Mouse (Mus musculus) layer of hippocampus, adult 6 months (tissue): Measurements from ENCODE around the gene Olfr811. TPM values are rescaled to one million over a fixed set of nuclear protein-coding genes. Genes with fewer than 3 reads are reported as not detected.

Experiments used
- long read RNA-seq, 2 experiments: library from polyadenylated mRNA; unstranded; transcript quantifications; one replicate each; pipeline ENCODE4 v2.0.0; 2019 to 2020
- polyA plus RNA-seq: library from polyadenylated mRNA; unstranded; fragments of <200 nt; fragmentation: Nextera tagmentation; gene quantifications from 2 replicates; pipeline ENCODE4 v1.2.3, GENCODE M21; 2021

Gene Olfr811
- polyA plus RNA-seq, result not detected in 2 replicates
- long read RNA-seq, experiment 1, result 0 reads
- long read RNA-seq, experiment 2, result 0 reads

GRCm38 (mm10) chr10:129804296-129804695 is at the start of gene Olfr811:
Gene Olfr811, minus strand, starts transcription at chr10:129804396.

DNA sequence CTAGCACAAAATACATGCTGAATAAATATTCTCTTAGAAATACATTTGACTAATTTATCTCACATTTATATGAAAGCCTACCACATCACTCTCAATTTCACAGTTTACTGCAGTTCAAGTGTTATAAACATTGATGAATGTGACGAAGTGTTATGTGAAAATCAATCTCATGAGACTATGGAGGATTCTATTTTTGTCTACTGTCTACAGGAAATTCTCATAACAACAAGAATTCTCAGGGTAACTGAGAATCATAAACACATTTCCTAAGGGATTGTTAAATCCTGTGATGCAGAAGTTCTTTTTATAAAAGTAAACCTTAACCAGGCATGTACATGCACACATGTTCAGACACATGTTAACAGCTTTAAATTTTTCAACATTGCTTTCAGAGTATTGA is 41.8 kb upstream of the Olfr811 start, which contains the start of gene Olfr812:
Olfr812 (minus strand) TSS at position 101 of the 400 bp plus-strand sequence.

GRCm38 (mm10) chr10:129794817-129795216 is 9.4 kb downstream of the Olfr811 start, which contains the start of gene Olfr810:
Gene Olfr810, minus strand, starts transcription at chr10:129794917.

GRCm38 (mm10) chr10:129774338-129774737 is 29.9 kb downstream of the Olfr811 start, which contains the start of gene Olfr809:
Gene Olfr809, plus strand, starts transcription at chr10:129774638.

GRCm38 (mm10) chr10:129765182-129765581 is 39.0 kb downstream of the Olfr811 start, which contains the start of gene Olfr808:
Gene Olfr808, plus strand, starts transcription at chr10:129765482.

DNA sequence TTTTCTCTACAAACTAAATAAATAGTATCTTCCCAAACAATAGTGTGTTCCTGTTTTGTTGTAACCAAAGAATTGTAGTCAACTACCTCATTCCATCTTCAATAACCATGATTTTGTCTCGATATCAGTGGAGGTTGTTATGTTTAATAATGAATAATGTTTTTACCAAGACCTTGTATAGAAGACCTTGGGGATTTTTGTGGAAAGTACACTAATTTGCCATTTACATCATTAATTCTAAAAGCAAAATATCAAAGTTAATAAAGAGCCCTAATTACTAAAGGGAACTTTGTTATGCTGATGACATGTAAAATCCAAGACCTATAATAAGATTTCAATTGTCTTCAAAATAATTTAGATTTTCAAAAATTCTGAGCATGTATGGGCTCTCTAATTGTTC is 46.5 kb downstream of the Olfr811 start, which contains the start of gene Olfr807:
Olfr807 (minus strand) TSS at position 101 of the 400 bp plus-strand sequence.

Other genes starting within 250 kb of the Olfr811 start
- not detected in 2 replicates for gene Olfr794, start 236.7 kb downstream of the Olfr811 start, polyA plus RNA-seq
- not detected in 2 replicates for gene Olfr796, start 191.8 kb downstream of the Olfr811 start, polyA plus RNA-seq
- not detected in 2 replicates for gene Olfr798, start 176.5 kb downstream of the Olfr811 start, polyA plus RNA-seq
- gene Olfr799, start 166.9 kb downstream of the Olfr811 start, polyA plus RNA-seq, result not detected in 2 replicates
- not detected in 2 replicates for gene Olfr800, start 146.7 kb downstream of the Olfr811 start, polyA plus RNA-seq
- not detected in 2 replicates for gene Olfr801, start 130.5 kb downstream of the Olfr811 start, polyA plus RNA-seq
- 0.03 TPM in 1 of 2 replicates, not detected in the other for gene Olfr802, start 116.2 kb downstream of the Olfr811 start, polyA plus RNA-seq
- gene Olfr803, start 110.1 kb downstream of the Olfr811 start, polyA plus RNA-seq, result not detected in 2 replicates
- gene Olfr804, start 101.2 kb downstream of the Olfr811 start, polyA plus RNA-seq, result not detected in 2 replicates
- not detected in 2 replicates for gene Olfr805, start 75.0 kb downstream of the Olfr811 start, polyA plus RNA-seq
- gene Olfr806, start 62.5 kb downstream of the Olfr811 start, polyA plus RNA-seq, result not detected in 2 replicates
- gene Olfr807, start 46.6 kb downstream of the Olfr811 start, polyA plus RNA-seq, result not detected in 2 replicates
- gene Olfr808, start 38.9 kb downstream of the Olfr811 start, polyA plus RNA-seq, result not detected in 2 replicates
- not detected in 2 replicates for gene Olfr809, start 29.8 kb downstream of the Olfr811 start, polyA plus RNA-seq
- not detected in 2 replicates for gene Olfr810, start 9.5 kb downstream of the Olfr811 start, polyA plus RNA-seq
- not detected in 2 replicates for gene Olfr812, start 41.7 kb upstream of the Olfr811 start, polyA plus RNA-seq
- not detected in 2 replicates for gene Olfr813, start 51.0 kb upstream of the Olfr811 start, polyA plus RNA-seq
- gene Olfr814, start 75.5 kb upstream of the Olfr811 start, polyA plus RNA-seq, result not detected in 2 replicates
- gene Olfr815, start 101.5 kb upstream of the Olfr811 start, polyA plus RNA-seq, result not detected in 2 replicates
- gene Olfr816, start 111.2 kb upstream of the Olfr811 start, polyA plus RNA-seq, result not detected in 2 replicates
- gene Olfr818, start 144.7 kb upstream of the Olfr811 start, polyA plus RNA-seq, result not detected in 2 replicates
- not detected in 2 replicates for gene Olfr819, start 162.9 kb upstream of the Olfr811 start, polyA plus RNA-seq
- gene Olfr247, start 171.7 kb upstream of the Olfr811 start, polyA plus RNA-seq, result not detected in 2 replicates
- not detected in 2 replicates for gene Gm10310, start 180.7 kb upstream of the Olfr811 start, polyA plus RNA-seq
- not detected in 2 replicates for gene Olfr820, start 208.2 kb upstream of the Olfr811 start, polyA plus RNA-seq
- gene Olfr821, start 226.0 kb upstream of the Olfr811 start, polyA plus RNA-seq, result not detected in 2 replicates